Mouse (Mus musculus): Measurements from ENCODE around the gene Grin2c. TPM values are rescaled to one million over a fixed set of nuclear protein-coding genes. Genes with fewer than 3 reads are reported as not detected.

Grin2c gene
- polyA plus RNA-seq, 1 experiment from 2014 or later, result 0.22 TPM

GRCm38 (mm10) chr11:115292631-115293375, 25.8 kb upstream of the Grin2c start:
- no peaks in the 10 kb centered on the region for H3K36me3 ChIP-seq
- H3K27ac ChIP-seq (replicated peaks), result no peak overlapping the region
- H3K9ac ChIP-seq (replicated peaks), result no peak overlapping the region
- no peaks in the 10 kb centered on the region for H3K27me3 ChIP-seq
- 73% methylated on average over 14 of the region's 14 CpGs for WGBS
- ATAC-seq (replicated peaks), result no peak
- peaks cover 8% of the 10 kb centered on the region for H3K4me1 ChIP-seq
- no peak overlapping the region for H3K4me2 ChIP-seq (replicated peaks)
- H3K9me3 ChIP-seq, result no peaks in the 10 kb centered on the region
- H3K4me3 ChIP-seq, result no peak overlapping the region

DNA sequence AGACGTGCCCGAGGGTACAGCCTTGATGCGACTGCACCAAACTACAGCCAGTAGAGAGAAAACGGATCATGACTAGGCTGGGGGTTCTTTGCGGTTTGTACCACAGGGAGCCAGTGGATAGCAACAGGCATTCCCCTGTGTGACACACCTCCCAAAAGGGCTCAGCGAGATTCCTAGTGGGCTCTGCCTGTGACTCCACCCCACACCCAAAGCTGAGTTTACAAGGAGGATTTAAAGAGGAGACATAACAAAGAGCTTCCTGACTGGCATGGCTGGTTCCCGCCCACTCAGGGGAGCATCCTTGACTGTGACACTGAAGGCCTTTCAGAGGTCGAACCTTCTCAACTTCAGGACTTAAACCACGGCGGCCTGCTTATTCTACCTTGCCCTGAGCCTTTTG, 24.5 kb upstream of the Grin2c start:
- peaks cover 10% of the 10 kb centered on the region for H3K4me1 ChIP-seq
- 85% methylated on average over 10 of the region's 10 CpGs for WGBS
- no peak overlapping the region for H3K27ac ChIP-seq (replicated peaks)
- H3K9ac ChIP-seq (replicated peaks), result no peak overlapping the region
- ATAC-seq (replicated peaks), result no peak
- H3K4me2 ChIP-seq (replicated peaks), result no peak overlapping the region
- no peaks in the 10 kb centered on the region for H3K9me3 ChIP-seq
- no peak overlapping the region for H3K4me3 ChIP-seq
- no peaks in the 10 kb centered on the region for H3K27me3 ChIP-seq
- no peaks in the 10 kb centered on the region for H3K36me3 ChIP-seq

DNA sequence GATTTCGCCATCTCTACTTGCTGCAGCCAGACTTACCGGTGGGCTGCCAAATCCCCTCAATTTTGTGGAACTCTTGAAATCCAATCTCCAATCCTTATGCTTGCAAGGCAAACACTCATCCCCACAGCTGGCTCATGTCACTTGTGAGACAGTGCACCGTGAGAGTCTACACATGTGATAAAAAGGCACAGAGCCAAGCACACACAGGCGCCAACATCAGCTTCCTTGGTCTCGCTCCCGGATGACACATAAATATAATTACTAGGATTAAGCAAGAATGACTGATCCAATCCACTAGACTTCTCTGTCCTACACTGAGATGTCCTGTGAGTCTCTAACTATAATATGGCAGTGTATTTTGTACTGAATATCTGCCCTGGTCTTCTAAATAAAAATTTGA, 23.9 kb upstream of the Grin2c start:
- H3K27me3 ChIP-seq, result no peaks in the 10 kb centered on the region
- H3K9ac ChIP-seq (replicated peaks), result no peak overlapping the region
- H3K4me3 ChIP-seq, result no peak overlapping the region
- H3K4me2 ChIP-seq (replicated peaks), result no peak overlapping the region
- peaks cover 15% of the 10 kb centered on the region for H3K4me1 ChIP-seq
- no peak overlapping the region for H3K27ac ChIP-seq (replicated peaks)
- 69% methylated on average over 6 of the region's 6 CpGs for WGBS
- H3K9me3 ChIP-seq, result no peaks in the 10 kb centered on the region
- no peak for ATAC-seq (replicated peaks)
- no peaks in the 10 kb centered on the region for H3K36me3 ChIP-seq

DNA sequence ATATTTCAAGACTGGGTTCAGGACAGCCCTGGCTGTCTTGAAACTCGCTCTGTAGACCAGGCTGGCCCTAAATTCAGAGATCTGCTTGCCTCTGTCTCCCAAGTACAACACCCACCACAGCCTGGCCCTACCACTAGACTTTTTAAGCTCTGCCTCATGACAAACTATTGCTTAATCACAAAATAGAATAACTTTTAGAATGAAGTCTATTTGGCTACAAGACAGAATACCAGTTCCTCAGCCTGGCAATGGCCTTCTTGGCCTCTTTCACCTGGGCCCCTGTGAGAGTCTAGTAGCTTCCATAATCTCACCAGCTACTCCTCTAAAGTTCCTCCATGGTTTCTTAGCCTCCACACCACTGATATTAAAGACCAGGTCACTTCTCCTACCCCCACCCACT, 23.3 kb upstream of the Grin2c start:
- no peak overlapping the region for H3K4me3 ChIP-seq
- no peaks in the 10 kb centered on the region for H3K9me3 ChIP-seq
- H3K9ac ChIP-seq (replicated peaks), result no peak overlapping the region
- no peak overlapping the region for H3K4me2 ChIP-seq (replicated peaks)
- no peak for ATAC-seq (replicated peaks)
- WGBS, result 87% methylated on average over 1 of the region's 1 CpGs
- no peaks in the 10 kb centered on the region for H3K36me3 ChIP-seq
- peaks cover 16% of the 10 kb centered on the region for H3K4me1 ChIP-seq
- H3K27me3 ChIP-seq, result no peaks in the 10 kb centered on the region
- no peak overlapping the region for H3K27ac ChIP-seq (replicated peaks)

DNA sequence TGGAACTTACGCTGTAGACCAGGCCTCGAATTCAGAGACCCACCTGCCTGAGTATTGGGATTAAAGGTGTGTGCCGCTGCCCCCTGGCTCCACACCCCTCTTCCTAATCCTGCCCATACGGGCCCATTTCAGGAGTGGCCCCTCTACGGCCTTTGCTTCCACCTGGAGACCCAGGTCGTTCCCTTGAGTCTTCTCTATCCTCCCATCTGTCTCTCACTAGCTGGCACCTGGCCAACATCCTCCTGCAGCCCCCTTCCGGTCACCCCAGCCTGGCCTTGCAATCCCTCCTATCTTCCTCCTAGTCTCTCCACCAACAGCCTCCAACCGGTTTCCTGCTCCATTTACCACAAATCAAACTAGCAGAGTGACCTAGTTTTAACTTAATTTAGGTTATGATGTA, 22.8 kb upstream of the Grin2c start:
- Histone ChIP-seq H3K4me2 (replicated peaks) (no peak overlapping the region), H3K4me1 (peaks cover 16% of the 10 kb centered on the region), H3K27ac (replicated peaks) (no peak overlapping the region), H3K4me3 (no peak overlapping the region), H3K36me3 (no peaks in the 10 kb centered on the region), H3K9me3 (no peaks in the 10 kb centered on the region), H3K27me3 (no peaks in the 10 kb centered on the region), H3K9ac (replicated peaks) (no peak overlapping the region)
- WGBS, result 82% methylated on average over 8 of the region's 8 CpGs
- ATAC-seq (replicated peaks), result no peak

GRCm38 (mm10) chr11:115288305-115288704, 21.3 kb upstream of the Grin2c start:
- no peak overlapping the region for H3K27ac ChIP-seq (replicated peaks)
- H3K9me3 ChIP-seq, result no peaks in the 10 kb centered on the region
- ATAC-seq (replicated peaks), result no peak
- no peaks in the 10 kb centered on the region for H3K36me3 ChIP-seq
- no peak overlapping the region for H3K9ac ChIP-seq (replicated peaks)
- H3K4me2 ChIP-seq (replicated peaks), result no peak overlapping the region
- 88% methylated on average over 2 of the region's 2 CpGs for WGBS
- H3K4me1 ChIP-seq, result peaks cover 16% of the 10 kb centered on the region
- no peaks in the 10 kb centered on the region for H3K27me3 ChIP-seq
- H3K4me3 ChIP-seq, result no peak overlapping the region

DNA sequence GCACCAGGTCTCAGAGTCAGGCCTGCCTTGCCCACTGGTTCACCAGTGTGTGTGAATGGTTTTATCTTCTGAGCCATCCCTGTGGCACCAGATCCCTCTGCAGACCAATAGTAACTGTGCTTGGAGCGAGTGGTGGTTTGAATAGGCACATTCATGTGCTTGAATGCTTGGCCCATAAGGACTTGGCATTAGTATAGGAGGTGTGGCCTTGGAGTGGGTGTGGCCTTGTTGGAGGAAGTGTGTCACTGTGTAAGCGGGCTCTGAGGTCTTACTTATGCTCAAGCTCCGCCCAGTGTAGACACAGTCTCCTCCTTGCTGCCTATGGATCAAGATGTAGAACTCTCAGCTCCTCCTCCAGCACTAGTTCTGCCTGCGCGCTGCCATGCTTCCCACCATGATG, 20.3 kb upstream of the Grin2c start:
- Histone ChIP-seq H3K9me3 (no peaks in the 10 kb centered on the region), H3K27me3 (no peaks in the 10 kb centered on the region), H3K9ac (replicated peaks) (no peak overlapping the region), H3K36me3 (no peaks in the 10 kb centered on the region), H3K4me1 (peaks cover 16% of the 10 kb centered on the region), H3K27ac (replicated peaks) (no peak overlapping the region), H3K4me3 (no peak overlapping the region), H3K4me2 (replicated peaks) (no peak overlapping the region)
- ATAC-seq (replicated peaks), result no peak
- 69% methylated on average over 5 of the region's 5 CpGs for WGBS

- no peaks in the 10 kb centered on the region for H3K9me3 ChIP-seq
- no peak overlapping the region for H3K4me2 ChIP-seq (replicated peaks)
- no peaks in the 10 kb centered on the region for H3K27me3 ChIP-seq
- 65% methylated on average over 19 of the region's 19 CpGs for WGBS
- peak overlapping the region; percentile 66 for H3K27ac ChIP-seq (replicated peaks)
- ATAC-seq (replicated peaks), result peak; percentile 61; the same call in 1 of the 2 replicates
- no peak overlapping the region for H3K9ac ChIP-seq (replicated peaks)
- peaks cover 16% of the 10 kb centered on the region for H3K4me1 ChIP-seq
- H3K36me3 ChIP-seq, result no peaks in the 10 kb centered on the region
- H3K4me3 ChIP-seq, result no peak overlapping the region
Measured at GRCm38 (mm10) chr11:115286201-115286993, 19.4 kb upstream of the Grin2c start.

- H3K27me3 ChIP-seq, result no peaks in the 10 kb centered on the region
- no peak overlapping the region for H3K9ac ChIP-seq (replicated peaks)
- 74% methylated on average over 4 of the region's 4 CpGs for WGBS
- peaks cover 16% of the 10 kb centered on the region for H3K4me1 ChIP-seq
- no peaks in the 10 kb centered on the region for H3K9me3 ChIP-seq
- no peaks in the 10 kb centered on the region for H3K36me3 ChIP-seq
- no peak for ATAC-seq (replicated peaks)
- H3K4me2 ChIP-seq (replicated peaks), result no peak overlapping the region
- no peak overlapping the region for H3K27ac ChIP-seq (replicated peaks)
- H3K4me3 ChIP-seq, result no peak overlapping the region
Measured at GRCm38 (mm10) chr11:115285282-115285681, 18.2 kb upstream of the Grin2c start.

GRCm38 (mm10) chr11:115283891-115284620, 17.0 kb upstream of the Grin2c start:
- Histone ChIP-seq H3K27me3 (no peaks in the 10 kb centered on the region), H3K4me1 (peaks cover 16% of the 10 kb centered on the region), H3K9me3 (no peaks in the 10 kb centered on the region), H3K9ac (replicated peaks) (no peak overlapping the region), H3K36me3 (no peaks in the 10 kb centered on the region), H3K27ac (replicated peaks) (no peak overlapping the region), H3K4me3 (no peak overlapping the region), H3K4me2 (replicated peaks) (no peak overlapping the region)
- WGBS, result 88% methylated on average over 12 of the region's 12 CpGs
- ATAC-seq (replicated peaks), result no peak

- Histone ChIP-seq H3K4me2 (replicated peaks) (no peak overlapping the region), H3K4me1 (peaks cover 16% of the 10 kb centered on the region), H3K4me3 (no peak overlapping the region), H3K9me3 (no peaks in the 10 kb centered on the region), H3K36me3 (no peaks in the 10 kb centered on the region), H3K9ac (replicated peaks) (no peak overlapping the region), H3K27ac (replicated peaks) (no peak overlapping the region), H3K27me3 (no peaks in the 10 kb centered on the region)
- ATAC-seq (replicated peaks), result no peak
- 73% methylated on average over 9 of the region's 9 CpGs for WGBS
Measured at GRCm38 (mm10) chr11:115283486-115283765, 16.4 kb upstream of the Grin2c start.

DNA sequence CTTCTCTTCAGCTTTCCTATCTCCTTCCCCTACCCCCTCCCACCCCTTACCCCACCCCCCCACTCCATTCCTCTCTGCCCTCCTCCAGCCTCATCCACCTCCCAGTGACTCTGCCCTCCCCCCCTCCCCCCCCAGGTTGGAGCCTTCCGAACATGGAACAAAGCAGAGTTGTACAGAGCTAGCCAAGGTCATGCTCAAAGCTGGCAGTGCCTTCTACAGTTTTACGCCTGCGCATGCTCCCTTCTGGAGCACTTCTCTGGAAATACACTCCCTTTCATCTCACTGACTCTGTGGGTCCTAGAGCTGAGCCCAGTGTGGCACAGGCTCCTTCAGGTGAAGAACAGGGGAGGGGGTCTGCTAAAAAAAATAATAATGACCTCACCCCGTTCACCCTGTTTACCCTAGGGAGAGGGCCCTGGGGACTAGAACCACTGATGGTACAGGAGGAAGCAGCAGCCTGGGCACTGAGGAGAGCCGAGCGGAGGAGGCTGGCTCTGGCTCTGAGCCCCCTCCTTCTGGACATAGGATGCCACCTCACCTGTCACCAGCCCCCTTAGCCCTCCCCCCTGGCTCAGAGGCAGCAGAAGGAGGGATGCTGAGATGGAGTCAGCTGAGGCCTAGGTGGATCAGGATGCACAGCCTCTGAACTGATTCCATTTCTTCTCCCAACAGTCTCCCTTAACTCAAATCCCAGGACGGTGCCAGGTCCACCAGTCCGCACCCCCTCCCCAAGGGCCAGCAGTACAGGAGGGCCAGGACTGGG, 15.9 kb upstream of the Grin2c start:
- WGBS, result 90% methylated on average over 8 of the region's 8 CpGs
- Histone ChIP-seq H3K4me1 (peaks cover 18% of the 10 kb centered on the region), H3K9ac (replicated peaks) (no peak overlapping the region), H3K27me3 (no peaks in the 10 kb centered on the region), H3K4me2 (replicated peaks) (no peak overlapping the region), H3K4me3 (no peak overlapping the region), H3K27ac (replicated peaks) (no peak overlapping the region), H3K36me3 (no peaks in the 10 kb centered on the region), H3K9me3 (no peaks in the 10 kb centered on the region)
- no peak for ATAC-seq (replicated peaks)

Measured in forebrain, embryonic 15.5 days (tissue).